In genomic region chr17:86035146-86035545, GRCm38 (mm10) we compare ENCODE assay signal across 22 mouse cellular contexts.
DNase-seq lines count a peak whose midpoint lies in the region; ATAC-seq and TF ChIP-seq lines count a peak whose summit lies in the region.
"Had no signal": no experiment of that assay in that cellular context is flagged by ENCODE, and none has a peak within 500 bp of the region (broad histone marks: within the 10 kb centered on the region; RNA-seq: fewer than 3 reads in every experiment).

No protein-coding gene starts in this region.

- peak overlapping the region; percentile 90 for H3K27ac ChIP-seq in gastrocnemius, adult 2 months
- H3K27ac ChIP-seq in stomach, embryonic 15.5 days = peak overlapping the region; percentile 16; the same call in 1 of the 2 replicates
- H3K27ac ChIP-seq in stomach, postnatal 0 days (replicated peaks) = no peak overlapping the region
- H3K27ac ChIP-seq in embryonic facial prominence, embryonic 15.5 days (replicated peaks) = peak overlapping the region; percentile 18
- no peak overlapping the region for H3K27ac ChIP-seq in thymus, adult 2 months (ENCODE audit: control insufficient read depth, insufficient read depth, low read length)
- H3K27ac ChIP-seq: forebrain, embryonic 15.5 days; heart, embryonic 10.5 days; hindbrain, embryonic 10.5 days had no signal

- intact Hi-C loops in gastrocnemius, adult 2 months (cut with DNase I) = loop anchor here (10.0 kb wide), 1 partner anchor 350 kb away; the partner anchor contains the start of gene Six2
- intact Hi-C loops in left cerebral cortex, postnatal 10 days (cut with DNase I) = no loop called here

- DNase-seq in gastrocnemius, adult 2 months = peak; percentile 53
- DNase-seq in gastrocnemius, postnatal 10 days = no peak
- DNase-seq in stomach, postnatal 0 days (ENCODE audit: low spot score) = no peak
- peak; percentile 69 for DNase-seq in skeletal muscle tissue, adult 2 months (ENCODE audit: low read depth, low spot score)
- no peak for DNase-seq in left cerebral cortex, postnatal 10 days (ENCODE audit: extremely low spot score in 1 of 2, low spot score in 2 of 2)
- DNase-seq in thymus, adult 2 months = no peak
- DNase-seq: adrenal gland, postnatal 10 days; cerebellum, adult 11 months; cerebellum, postnatal 10 days; lung, adult 2 months; lung, postnatal 36 days; retina, postnatal 1 day; right cerebral cortex, postnatal 4 days; thymus, postnatal 25 days had no signal

- TF ChIP-seq EP300 in stomach, postnatal 0 days (optimal IDR thresholded peaks at IDR 0.05) = no peak

- H3K4me3 ChIP-seq in gastrocnemius, adult 2 months = peak overlapping the region; percentile 55
- H3K4me3 ChIP-seq in stomach, embryonic 15.5 days (replicated peaks) = no peak overlapping the region
- no peak overlapping the region for H3K4me3 ChIP-seq in stomach, postnatal 0 days (ENCODE audit: low read depth, low read length)
- no peak overlapping the region for H3K4me3 ChIP-seq in embryonic facial prominence, embryonic 15.5 days (replicated peaks)
- H3K4me3 ChIP-seq in thymus, adult 2 months (ENCODE audit: control insufficient read depth, insufficient read depth, low read length) = no peak overlapping the region
- H3K4me3 ChIP-seq: erythroblast, embryonic 14.5 days; forebrain, embryonic 15.5 days; heart, embryonic 10.5 days; hindbrain, embryonic 10.5 days had no signal

- no peaks in the 10 kb centered on the region for H3K27me3 ChIP-seq in stomach, embryonic 15.5 days (replicated peaks)
- H3K27me3 ChIP-seq in stomach, postnatal 0 days (ENCODE audit: control insufficient read depth, insufficient read depth, low read length) = no peaks in the 10 kb centered on the region
- H3K27me3 ChIP-seq in embryonic facial prominence, embryonic 15.5 days = no peaks in the 10 kb centered on the region
- no peaks in the 10 kb centered on the region for H3K27me3 ChIP-seq in thymus, adult 2 months (ENCODE audit: control insufficient read depth, insufficient read depth, low read length)
- H3K27me3 ChIP-seq: CH12.LX; forebrain, embryonic 15.5 days had no signal

- no peaks in the 10 kb centered on the region for H3K9me3 ChIP-seq in stomach, embryonic 15.5 days
- no peaks in the 10 kb centered on the region for H3K9me3 ChIP-seq in stomach, postnatal 0 days (ENCODE audit: control insufficient read depth, low read length)
- H3K9me3 ChIP-seq in embryonic facial prominence, embryonic 15.5 days (replicated peaks) = no peaks in the 10 kb centered on the region
- H3K9me3 ChIP-seq: forebrain, embryonic 15.5 days; heart, embryonic 10.5 days; hindbrain, embryonic 10.5 days had no signal

- TF ChIP-seq CTCF in gastrocnemius, adult 2 months (IDR thresholded peaks at IDR 0.05) = no peak
- no peak for TF ChIP-seq CTCF in stomach, postnatal 0 days (IDR thresholded peaks at IDR 0.05; ENCODE audit: low read depth)
- TF ChIP-seq CTCF in thymus, adult 2 months (IDR thresholded peaks at IDR 0.05; ENCODE audit: borderline replicate concordance, control insufficient read depth, extremely low read depth, insufficient read depth, low read length, poor library complexity) = no peak

- WGBS in stomach, embryonic 15.5 days = 74% methylated on average over 12 of the region's 12 CpGs
- 56% methylated on average over 12 of the region's 12 CpGs for WGBS in stomach, postnatal 0 days
- WGBS in embryonic facial prominence, embryonic 15.5 days = 59% methylated on average over 12 of the region's 12 CpGs
- WGBS in thymus, adult 2 months = 96% methylated on average over 12 of the region's 12 CpGs

- H3K4me2 ChIP-seq in stomach, embryonic 15.5 days = no peak overlapping the region
- no peak overlapping the region for H3K4me2 ChIP-seq in stomach, postnatal 0 days (replicated peaks; ENCODE audit: low read depth)
- H3K4me2 ChIP-seq in embryonic facial prominence, embryonic 15.5 days (replicated peaks) = no peak overlapping the region
- H3K4me2 ChIP-seq: forebrain, embryonic 15.5 days; liver, embryonic 11.5 days had no signal

- no peak for ATAC-seq in stomach, embryonic 15.5 days (ENCODE audit: insufficient read depth, low FRiP score, low read depth)
- ATAC-seq in stomach, postnatal 0 days (ENCODE audit: low FRiP score, low TSS enrichment) = no peak
- no peak for ATAC-seq in embryonic facial prominence, embryonic 15.5 days (ENCODE audit: insufficient number of reproducible peaks, low FRiP score, low TSS enrichment, low read depth)
- ATAC-seq: forebrain, embryonic 15.5 days had no signal

- H3K9ac ChIP-seq in stomach, embryonic 15.5 days = no peak overlapping the region
- H3K9ac ChIP-seq in stomach, postnatal 0 days (ENCODE audit: low read length) = no peak overlapping the region
- H3K9ac ChIP-seq in embryonic facial prominence, embryonic 15.5 days = no peak overlapping the region
- H3K9ac ChIP-seq: forebrain, embryonic 15.5 days had no signal

- H3K36me3 ChIP-seq in stomach, embryonic 15.5 days = no peaks in the 10 kb centered on the region
- no peaks in the 10 kb centered on the region for H3K36me3 ChIP-seq in stomach, postnatal 0 days (ENCODE audit: control insufficient read depth, insufficient read depth, low read length)
- H3K36me3 ChIP-seq in embryonic facial prominence, embryonic 15.5 days = no peaks in the 10 kb centered on the region
- no peaks in the 10 kb centered on the region for H3K36me3 ChIP-seq in thymus, adult 2 months (ENCODE audit: control insufficient read depth, insufficient read depth, low read length)
- H3K36me3 ChIP-seq: forebrain, embryonic 15.5 days; heart, embryonic 10.5 days; hindbrain, embryonic 10.5 days had no signal

- H3K4me1 ChIP-seq in stomach, embryonic 15.5 days = peaks cover 8% of the 10 kb centered on the region; the same call in 1 of the 2 replicates
- no peaks in the 10 kb centered on the region for H3K4me1 ChIP-seq in stomach, postnatal 0 days (replicated peaks; ENCODE audit: control insufficient read depth, insufficient read depth)
- peaks cover 16% of the 10 kb centered on the region for H3K4me1 ChIP-seq in embryonic facial prominence, embryonic 15.5 days
- H3K4me1 ChIP-seq in thymus, adult 2 months (replicated peaks; ENCODE audit: control insufficient read depth, insufficient read depth, low read length) = peaks cover 4% of the 10 kb centered on the region

- no peak for TF ChIP-seq POLR2A in thymus, adult 2 months (IDR thresholded peaks at IDR 0.05; ENCODE audit: control insufficient read depth, extremely low read depth, insufficient read depth, low read length, poor library complexity)

Comparison
In these comparisons a context has a peak if more than half of its experiments do, and no peak if none do; other contexts are left out.
1. DNase-seq: peak in gastrocnemius, adult 2 months (single experiment) and skeletal muscle tissue, adult 2 months (single experiment); none in gastrocnemius, postnatal 10 days (single experiment), stomach, postnatal 0 days (single experiment), left cerebral cortex, postnatal 10 days (0 of 2) and thymus, adult 2 months (single experiment).
2. H3K27ac ChIP-seq: peak in gastrocnemius, adult 2 months (single experiment), stomach, embryonic 15.5 days (single experiment) and embryonic facial prominence, embryonic 15.5 days (single experiment); none in stomach, postnatal 0 days (single experiment) and thymus, adult 2 months (single experiment).